Mouse (Mus musculus) right cerebral cortex, postnatal 25 days (tissue): Measurements from ENCODE around the gene Tmprss13.

Source experiments
- DNase-seq: peaks from one replicate; pipeline ENCODE4 v3.0.0; 2022

The Tmprss13 gene

GRCm38 (mm10) chr9:45337406-45337805 lies 18.5 kb downstream of the Tmprss13 start:
- no peak for DNase-seq

- DNase-seq: no peak
These were observed 24.2 kb downstream of the Tmprss13 start for GRCm38 (mm10) chr9:45343066-45343465.

- DNase-seq: no peak
These were observed 26.6 kb downstream of the Tmprss13 start for GRCm38 (mm10) chr9:45345516-45345915.

- peak; percentile 19 for DNase-seq
These were observed 27.4 kb downstream of the Tmprss13 start for GRCm38 (mm10) chr9:45346276-45346675.

- DNase-seq: no peak
These were observed 29.7 kb downstream of the Tmprss13 start for GRCm38 (mm10) chr9:45348560-45348959.

GRCm38 (mm10) chr9:45349181-45349580 lies 30.3 kb downstream of the Tmprss13 start:
- no peak for DNase-seq

GRCm38 (mm10) chr9:45349851-45350250 lies 31.0 kb downstream of the Tmprss13 start:
- DNase-seq: no peak

- DNase-seq: no peak
These were observed 36.3 kb downstream of the Tmprss13 start for GRCm38 (mm10) chr9:45355192-45355591.

- no peak for DNase-seq
These were observed 39.5 kb downstream of the Tmprss13 start for GRCm38 (mm10) chr9:45358356-45358755.

GRCm38 (mm10) chr9:45362051-45362461 lies 43.2 kb downstream of the Tmprss13 start:
- DNase-seq: no peak

- no peak for DNase-seq
These were observed 44.8 kb downstream of the Tmprss13 start for GRCm38 (mm10) chr9:45363639-45364214.

- no peak for DNase-seq
These were observed 48.8 kb downstream of the Tmprss13 start for GRCm38 (mm10) chr9:45367716-45368115.

GRCm38 (mm10) chr9:45368341-45368901 lies 49.5 kb downstream of the Tmprss13 start:
- no peak for DNase-seq

- peak; percentile 66 for DNase-seq
These were observed 51.2 kb downstream of the Tmprss13 start, which contains the start of gene Fxyd6 for GRCm38 (mm10) chr9:45370117-45370561. Gene Fxyd6 (plus strand): TSS chr9:45370185.

GRCm38 (mm10) chr9:45370616-45371336 lies 51.9 kb downstream of the Tmprss13 start:
- peak; percentile 34 for DNase-seq

GRCm38 (mm10) chr9:45371337-45371707 lies 52.4 kb downstream of the Tmprss13 start:
- DNase-seq: no peak

GRCm38 (mm10) chr9:45373896-45374295 lies 55.0 kb downstream of the Tmprss13 start:
- no peak for DNase-seq

- no peak for DNase-seq
These were observed 56.1 kb downstream of the Tmprss13 start for GRCm38 (mm10) chr9:45374988-45375502.

- DNase-seq: no peak
These were observed 57.5 kb downstream of the Tmprss13 start for GRCm38 (mm10) chr9:45376427-45376826.

- DNase-seq: no peak
These were observed 58.0 kb downstream of the Tmprss13 start for GRCm38 (mm10) chr9:45376883-45377282.

GRCm38 (mm10) chr9:45380411-45381251 lies 61.7 kb downstream of the Tmprss13 start:
- DNase-seq: no peak

- no peak for DNase-seq
These were observed 63.4 kb downstream of the Tmprss13 start for GRCm38 (mm10) chr9:45382336-45382735.

GRCm38 (mm10) chr9:45382834-45383233 lies 63.9 kb downstream of the Tmprss13 start:
- DNase-seq: no peak
